Mouse (Mus musculus) liver, embryonic 14.5 days (tissue): ENCODE results near the gene Gtf2a2. TPM values are rescaled to one million over a fixed set of nuclear protein-coding genes. Genes with fewer than 3 reads are reported as not detected.

Experiments used
- ATAC-seq: fragments of 200-750 bp; cut with Nextera tagmentation; 2 replicates; pipeline ENCODE4 v1.8.0; 2017; ENCODE audit warnings: moderate number of reproducible peaks, mild to moderate bottlenecking, moderate library complexity; ENCODE audit not compliant: insufficient read depth
- DNase-seq, 3 experiments: peaks; one replicate each; pipeline ENCODE4 v3.0.0-alpha.2; 2012 to 2013; ENCODE audit warnings: low read depth in 3 of 3, low spot score in 3 of 3
- H3K27ac ChIP-seq: fragments of 300-500 bp; sonication (generic); 2 replicates; pipeline ENCODE4 v1.5.1; 2014; ENCODE audit warnings: moderate library complexity, mild to moderate bottlenecking, control low read depth, inconsistent platforms
- H3K27me3 ChIP-seq: fragments of 300-500 bp; sonication (generic); 2 replicates; pipeline ENCODE4 v1.6.1; 2014; ENCODE audit warnings: mild to moderate bottlenecking, low read length, moderate library complexity; ENCODE audit not compliant: control insufficient read depth, insufficient read depth
- H3K36me3 ChIP-seq: fragments of 300-500 bp; sonication (generic); replicated peaks from 2 replicates; pipeline ENCODE4 v1.6.1; 2014; ENCODE audit warnings: low read depth; ENCODE audit not compliant: control insufficient read depth, insufficient read depth
- H3K4me1 ChIP-seq, 2 experiments: fragments of 200-500 bp in 1 of 2; fragments of 300-500 bp in 1 of 2; sonication (generic) in 1 of 2; replicated peaks; 2 replicates each; pipeline ENCODE4 v1.6.1; 2012 to 2014; ENCODE audit warnings: antibody characterized with exemption in 1 of 2, inconsistent platforms in 1 of 2, low read length in 1 of 2; ENCODE audit not compliant: control insufficient read depth in 2 of 2, insufficient read depth in 2 of 2
- H3K4me2 ChIP-seq: fragments of 300-500 bp; sonication (generic); 2 replicates; pipeline ENCODE4 v1.6.1; 2014; ENCODE audit warnings: low read depth, mild to moderate bottlenecking, control low read depth, moderate library complexity
- H3K4me3 ChIP-seq, 2 experiments: fragments of 200-500 bp in 1 of 2; fragments of 300-500 bp in 1 of 2; sonication (generic) in 1 of 2; 2 replicates each; pipeline ENCODE4 v1.5.1; 2012 to 2014; ENCODE audit warnings: low read depth in 2 of 2, low read length in 2 of 2, mild to moderate bottlenecking in 2 of 2, control low read depth in 1 of 2, inconsistent platforms in 1 of 2, moderate library complexity in 1 of 2; ENCODE audit not compliant: insufficient read depth in 1 of 2
- H3K9ac ChIP-seq: fragments of 300-500 bp; sonication (generic); replicated peaks from 2 replicates; pipeline ENCODE4 v1.6.1; 2014; ENCODE audit warnings: mild to moderate bottlenecking, control low read depth, moderate library complexity
- H3K9me3 ChIP-seq: fragments of 300-500 bp; sonication (generic); 2 replicates; pipeline ENCODE4 v1.6.1; 2016; ENCODE audit warnings: low read length, mixed read lengths; ENCODE audit not compliant: control insufficient read depth
- CTCF ChIP-seq: IDR thresholded peaks from 2 replicates; pipeline ENCODE4 v1.5.1; 2016; ENCODE audit warnings: antibody characterized with exemption, low read depth, control low read depth
- EP300 ChIP-seq: IDR thresholded peaks from 2 replicates; pipeline ENCODE4 v1.6.1; 2016; ENCODE audit warnings: antibody characterized with exemption, low read depth
- WGBS: fragments of 180-500 bp; shearing (Covaris S2); extraction: QIAGEN DNeasy Blood & Tissue Kit; methylation state at CpG from one replicate; pipeline ENCODE4 v1.1.7; 2014; ENCODE audit not compliant: insufficient replicate concordance; 5-methylcytosine and 5-hydroxymethylcytosine counted together
- polyA plus RNA-seq, 2 experiments: library from polyadenylated mRNA; depleted of rRNA in 1 of 2; stranded (reverse) in 1 of 2; unstranded in 1 of 2; fragments of >200 nt; fragmentation: Nextera tagmentation in 1 of 2; extraction: Ambion mirVana in 1 of 2; gene quantifications; 2 replicates each; pipeline versions ENCODE4 v1.2.1 to v1.2.3; 2012 to 2014

Gene Gtf2a2
- polyA plus RNA-seq, 2 experiments, result 55.2 to 150 TPM

GRCm38 (mm10) chr9:70048751-70049415, 36.5 kb downstream of the Gtf2a2 start:
- Histone ChIP-seq H3K9me3 (no peaks in the 10 kb centered on the region), H3K4me1 (peaks cover 23 to 26% of the 10 kb centered on the region in 2 experiments), H3K27ac (no peak overlapping the region), H3K27me3 (no peaks in the 10 kb centered on the region), H3K9ac (no peak overlapping the region), H3K36me3 (no peaks in the 10 kb centered on the region), H3K4me2 (no peak overlapping the region), H3K4me3 (no peak overlapping the region)
- TF ChIP-seq CTCF (no peak), EP300 (no peak)
- DNase-seq (no peak), ATAC-seq (no peak)
- 54% methylated on average over 6 of the region's 6 CpGs for WGBS

- no peaks in the 10 kb centered on the region for H3K9me3 ChIP-seq
- no peaks in the 10 kb centered on the region for H3K36me3 ChIP-seq
- WGBS, result 35% methylated on average over 3 of the region's 3 CpGs
- H3K4me3 ChIP-seq, result no peak overlapping the region
- peaks cover 22 to 23% of the 10 kb centered on the region in 2 experiments for H3K4me1 ChIP-seq
- no peak for ATAC-seq
- TF ChIP-seq EP300, result no peak
- DNase-seq, result no peak
- H3K27me3 ChIP-seq, result no peaks in the 10 kb centered on the region
- no peak overlapping the region for H3K9ac ChIP-seq
- H3K4me2 ChIP-seq, result no peak overlapping the region
- no peak overlapping the region for H3K27ac ChIP-seq
These were observed 37.0 kb downstream of the Gtf2a2 start for GRCm38 (mm10) chr9:70049416-70049783.

GRCm38 (mm10) chr9:70049839-70050238, 37.5 kb downstream of the Gtf2a2 start:
- H3K4me2 ChIP-seq, result no peak overlapping the region
- H3K9ac ChIP-seq, result no peak overlapping the region
- DNase-seq (no peak), ATAC-seq (no peak)
- H3K27ac ChIP-seq, result no peak overlapping the region
- TF ChIP-seq EP300, result no peak
- no peak for TF ChIP-seq CTCF
- no peaks in the 10 kb centered on the region for H3K36me3 ChIP-seq
- peaks cover 20% of the 10 kb centered on the region in 2 experiments for H3K4me1 ChIP-seq
- WGBS, result 26% methylated on average over 8 of the region's 8 CpGs
- H3K9me3 ChIP-seq, result no peaks in the 10 kb centered on the region
- H3K27me3 ChIP-seq, result no peaks in the 10 kb centered on the region
- no peak overlapping the region for H3K4me3 ChIP-seq

GRCm38 (mm10) chr9:70052730-70053129, 40.4 kb downstream of the Gtf2a2 start:
- 58% methylated on average over 3 of the region's 3 CpGs for WGBS
- H3K9me3 ChIP-seq, result no peaks in the 10 kb centered on the region
- TF ChIP-seq CTCF (no peak), EP300 (no peak)
- ATAC-seq (no peak), DNase-seq (no peak)
- no peak overlapping the region for H3K4me3 ChIP-seq
- H3K27me3 ChIP-seq, result no peaks in the 10 kb centered on the region
- peaks cover 0 to 2% of the 10 kb centered on the region in 2 experiments; a peak in 1 of 4 replicates for H3K4me1 ChIP-seq
- H3K9ac ChIP-seq, result no peak overlapping the region
- H3K27ac ChIP-seq, result no peak overlapping the region
- no peaks in the 10 kb centered on the region for H3K36me3 ChIP-seq
- H3K4me2 ChIP-seq, result no peak overlapping the region

GRCm38 (mm10) chr9:70053411-70053810, 41.1 kb downstream of the Gtf2a2 start:
- no peak overlapping the region for H3K4me2 ChIP-seq
- H3K4me1 ChIP-seq, result peaks cover 0 to 2% of the 10 kb centered on the region in 2 experiments; a peak in 1 of 4 replicates
- no peaks in the 10 kb centered on the region for H3K27me3 ChIP-seq
- no peaks in the 10 kb centered on the region for H3K9me3 ChIP-seq
- WGBS, result 32% methylated on average over 3 of the region's 3 CpGs
- H3K36me3 ChIP-seq, result no peaks in the 10 kb centered on the region
- H3K9ac ChIP-seq, result no peak overlapping the region
- no peak for TF ChIP-seq EP300
- TF ChIP-seq CTCF, result no peak
- ATAC-seq (no peak), DNase-seq (no peak)
- H3K27ac ChIP-seq, result no peak overlapping the region
- H3K4me3 ChIP-seq, result no peak overlapping the region
